Mouse (Mus musculus) stomach, adult 2 months (tissue): ENCODE measurements around the gene Nxpe2. TPM values are rescaled to one million over a fixed set of nuclear protein-coding genes. Genes with fewer than 3 reads are reported as not detected.

Source experiments
- polyA plus RNA-seq: library from polyadenylated mRNA; depleted of rRNA; stranded (reverse); fragments of >200 nt; gene quantifications from 2 replicates; pipeline ENCODE4 v1.2.3, GENCODE M21; 2012; rRNA removed

Nxpe2 gene
- 0.08 and 0.46 TPM in 2 replicates for polyA plus RNA-seq

DNA sequence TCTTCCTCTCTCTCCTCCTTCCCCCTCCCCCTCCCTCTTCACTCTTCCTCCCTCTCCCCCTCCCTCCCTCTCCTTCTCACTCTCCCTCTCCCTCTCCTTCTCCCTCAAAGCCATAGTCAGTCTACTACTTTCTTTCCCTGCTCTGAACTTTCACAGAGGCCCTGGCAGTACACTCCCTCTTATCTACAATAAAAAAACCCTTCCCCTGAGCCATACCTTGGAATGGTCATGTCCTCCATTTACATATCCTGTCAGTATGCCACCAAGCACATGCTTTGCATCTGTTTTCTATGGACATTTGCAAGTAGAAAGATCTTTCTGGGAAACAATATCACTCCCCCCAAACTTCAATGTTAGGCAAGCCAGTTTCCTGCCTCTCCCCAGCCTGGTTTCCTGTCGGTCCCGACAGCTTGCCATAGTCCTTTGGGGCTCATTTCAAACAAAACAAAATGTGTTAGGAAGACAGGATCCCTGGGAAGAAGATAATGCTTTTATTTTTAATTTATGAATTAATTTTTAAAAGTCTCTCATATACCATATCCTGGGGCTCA, at the start of gene Nxpe2:
TSS of gene Nxpe2 (minus strand) at position 307 of the 551 bp plus-strand sequence.

Other genes with a start within 250 kb of the Nxpe2 start
- 0.24 and 0.43 TPM in 2 replicates for gene Nxpe4, start 191.4 kb downstream of the Nxpe2 start, polyA plus RNA-seq
- gene Rexo2, start 127.2 kb upstream of the Nxpe2 start, polyA plus RNA-seq = 33.4 and 35.4 TPM in 2 replicates
- gene Rbm7, start 141.8 kb upstream of the Nxpe2 start, polyA plus RNA-seq = 3.2 and 5.1 TPM in 2 replicates
- 37.6 and 42.1 TPM in 2 replicates for gene Gm5617, start 142.0 kb upstream of the Nxpe2 start, polyA plus RNA-seq